Mouse (Mus musculus): ENCODE data around the gene Fbxl13. TPM values are rescaled to one million over a fixed set of nuclear protein-coding genes. Genes with fewer than 3 reads are reported as not detected.

The Fbxl13 gene
- polyA plus RNA-seq, 1 experiment = not detected

- no peak overlapping the region for H3K27ac ChIP-seq (ENCODE audit: insufficient read depth, low read length)
- H3K4me3 ChIP-seq (ENCODE audit: low read depth, low read length) = no peak overlapping the region
- peaks cover 5% of the 10 kb centered on the region; the same call in 1 of the 2 replicates for H3K36me3 ChIP-seq (ENCODE audit: control insufficient read depth, insufficient read depth, low read length, poor library complexity, severe bottlenecking)
- TF ChIP-seq EP300 (IDR thresholded peaks at IDR 0.05; ENCODE audit: insufficient read depth, low read depth, low read length) = no peak
- TF ChIP-seq POLR2A (IDR thresholded peaks at IDR 0.05; ENCODE audit: insufficient read depth, low read length) = no peak
- no peak for TF ChIP-seq CTCF (IDR thresholded peaks at IDR 0.05; ENCODE audit: low read depth, low read length)
- no peak overlapping the region for H3K9ac ChIP-seq (ENCODE audit: low read depth, poor library complexity, severe bottlenecking)
- no peaks in the 10 kb centered on the region for H3K9me3 ChIP-seq (replicated peaks; ENCODE audit: control insufficient read depth, insufficient read depth, low read length, poor library complexity, severe bottlenecking)
- no peaks in the 10 kb centered on the region for H3K27me3 ChIP-seq (ENCODE audit: control insufficient read depth, insufficient read depth, low read length, poor library complexity, severe bottlenecking)
- no peaks in the 10 kb centered on the region for H3K4me1 ChIP-seq (ENCODE audit: control insufficient read depth, insufficient read depth, low read length)
Observed at GRCm38 (mm10) chr5:21438428-21438827, 207.0 kb downstream of the Fbxl13 start.

GRCm38 (mm10) chr5:21436471-21436975, 208.9 kb downstream of the Fbxl13 start:
- Histone ChIP-seq H3K27ac (ENCODE audit: insufficient read depth, low read length) (no peak overlapping the region), H3K9ac (ENCODE audit: low read depth, poor library complexity, severe bottlenecking) (no peak overlapping the region), H3K36me3 (ENCODE audit: control insufficient read depth, insufficient read depth, low read length, poor library complexity, severe bottlenecking) (peaks cover 9% of the 10 kb centered on the region; the same call in 1 of the 2 replicates), H3K27me3 (ENCODE audit: control insufficient read depth, insufficient read depth, low read length, poor library complexity, severe bottlenecking) (no peaks in the 10 kb centered on the region), H3K4me3 (ENCODE audit: low read depth, low read length) (no peak overlapping the region), H3K9me3 (replicated peaks; ENCODE audit: control insufficient read depth, insufficient read depth, low read length, poor library complexity, severe bottlenecking) (no peaks in the 10 kb centered on the region), H3K4me1 (ENCODE audit: control insufficient read depth, insufficient read depth, low read length) (no peaks in the 10 kb centered on the region)
- TF ChIP-seq CTCF (IDR thresholded peaks at IDR 0.05; ENCODE audit: low read depth, low read length) (no peak), POLR2A (IDR thresholded peaks at IDR 0.05; ENCODE audit: insufficient read depth, low read length) (no peak), EP300 (IDR thresholded peaks at IDR 0.05; ENCODE audit: insufficient read depth, low read depth, low read length) (no peak)

- TF ChIP-seq EP300 (IDR thresholded peaks at IDR 0.05; ENCODE audit: insufficient read depth, low read depth, low read length) (no peak), POLR2A (IDR thresholded peaks at IDR 0.05; ENCODE audit: insufficient read depth, low read length) (no peak), CTCF (IDR thresholded peaks at IDR 0.05; ENCODE audit: low read depth, low read length) (no peak)
- Histone ChIP-seq H3K9ac (ENCODE audit: low read depth, poor library complexity, severe bottlenecking) (no peak overlapping the region), H3K4me3 (ENCODE audit: low read depth, low read length) (no peak overlapping the region), H3K27ac (ENCODE audit: insufficient read depth, low read length) (no peak overlapping the region), H3K36me3 (ENCODE audit: control insufficient read depth, insufficient read depth, low read length, poor library complexity, severe bottlenecking) (peaks cover 14% of the 10 kb centered on the region), H3K9me3 (replicated peaks; ENCODE audit: control insufficient read depth, insufficient read depth, low read length, poor library complexity, severe bottlenecking) (no peaks in the 10 kb centered on the region), H3K4me1 (ENCODE audit: control insufficient read depth, insufficient read depth, low read length) (no peaks in the 10 kb centered on the region), H3K27me3 (ENCODE audit: control insufficient read depth, insufficient read depth, low read length, poor library complexity, severe bottlenecking) (no peaks in the 10 kb centered on the region)
Observed at GRCm38 (mm10) chr5:21434148-21434929, 211.1 kb downstream of the Fbxl13 start.

Other genes starting within 250 kb of the Fbxl13 start
- not detected in 2 replicates for gene Ccdc146, start 221.0 kb downstream of the Fbxl13 start, polyA plus RNA-seq (2011; ENCODE audit: insufficient read depth, insufficient read length, low read depth, missing spikeins)
- 21.4 and 22.9 TPM in 2 replicates for gene Fam185a, start 220.7 kb downstream of the Fbxl13 start, polyA plus RNA-seq (2011; ENCODE audit: insufficient read depth, insufficient read length, low read depth, missing spikeins)
- gene Lrrc17, start 102.1 kb downstream of the Fbxl13 start, polyA plus RNA-seq (2011; ENCODE audit: insufficient read depth, insufficient read length, low read depth, missing spikeins) = 0.73 TPM in 1 of 2 replicates, not detected in the other
- 74.3 and 74.7 TPM in 2 replicates for gene Armc10, start 179 bp upstream of the Fbxl13 start, polyA plus RNA-seq (2011; ENCODE audit: insufficient read depth, insufficient read length, low read depth, missing spikeins)
- gene Napepld, start 55.8 kb upstream of the Fbxl13 start, polyA plus RNA-seq (2011; ENCODE audit: insufficient read depth, insufficient read length, low read depth, missing spikeins) = 6.4 and 7.0 TPM in 2 replicates
- gene Pmpcb, start 91.5 kb upstream of the Fbxl13 start, polyA plus RNA-seq (2011; ENCODE audit: insufficient read depth, insufficient read length, low read depth, missing spikeins) = 107 and 111 TPM in 2 replicates
- gene Dnajc2, start 139.6 kb upstream of the Fbxl13 start, polyA plus RNA-seq (2011; ENCODE audit: insufficient read depth, insufficient read length, low read depth, missing spikeins) = 113 and 119 TPM in 2 replicates
- 137 TPM in 2 replicates for gene Psmc2, start 139.6 kb upstream of the Fbxl13 start, polyA plus RNA-seq (2011; ENCODE audit: insufficient read depth, insufficient read length, low read depth, missing spikeins)
- gene Slc26a5, start 220.0 kb upstream of the Fbxl13 start, polyA plus RNA-seq (2011; ENCODE audit: insufficient read depth, insufficient read length, low read depth, missing spikeins) = not detected in 2 replicates